Mouse (Mus musculus): ENCODE measurements around the gene Bbs10. TPM values are rescaled to one million over a fixed set of nuclear protein-coding genes. Genes with fewer than 3 reads are reported as not detected.

Gene Bbs10
- polyA plus RNA-seq, 1 experiment from 2014 or later, result 2.7 TPM

- ATAC-seq (no peak), DNase-seq (ENCODE audit: low read depth, low spot score) (no peak)
- in situ Hi-C loops (cut with MboI; ENCODE audit: low pct_unique_long_range_greater_than_20kb), result no loop called here
- no peaks in the 10 kb centered on the region for H3K27me3 ChIP-seq
- ChIA-PET CTCF (no interaction called here), POLR2A (no interaction called here)
- TF ChIP-seq CTCF (IDR thresholded peaks at IDR 0.05), result no peak
Observed at GRCm38 (mm10) chr10:111318805-111319500, 20.5 kb downstream of the Bbs10 start.

DNA sequence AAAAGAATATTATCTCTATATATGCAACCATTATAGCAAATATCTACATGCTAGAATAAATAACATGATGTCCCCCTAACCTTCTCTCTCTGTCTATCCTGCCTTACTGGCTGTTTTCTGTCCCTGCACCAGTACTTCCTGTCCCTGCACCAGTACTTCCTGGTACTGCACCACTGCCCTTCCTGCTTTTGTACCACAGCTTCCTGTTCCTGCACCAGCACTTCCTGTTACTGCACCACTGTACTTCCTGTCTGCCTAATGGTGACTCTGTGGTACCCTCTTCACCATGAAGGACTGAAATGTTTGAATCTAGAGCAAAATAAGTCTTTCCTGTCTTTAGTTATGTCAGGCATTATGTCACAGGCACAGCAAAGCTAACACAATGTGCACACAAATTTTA, 22.1 kb downstream of the Bbs10 start:
- CTCF ChIA-PET, result no interaction called here
- ATAC-seq (no peak), DNase-seq (ENCODE audit: low read depth, low spot score) (no peak)
- in situ Hi-C loops (cut with MboI; ENCODE audit: low pct_unique_long_range_greater_than_20kb), result no loop called here
- POLR2A ChIA-PET, result no interaction called here
- TF ChIP-seq CTCF (IDR thresholded peaks at IDR 0.05), result no peak
- H3K27me3 ChIP-seq, result no peaks in the 10 kb centered on the region

- in situ Hi-C loops (cut with MboI; ENCODE audit: low pct_unique_long_range_greater_than_20kb), result no loop called here
- no peak for TF ChIP-seq CTCF (IDR thresholded peaks at IDR 0.05)
- ATAC-seq, result no peak
- H3K27me3 ChIP-seq, result no peaks in the 10 kb centered on the region
- no peak for DNase-seq (ENCODE audit: low read depth, low spot score)
- CTCF ChIA-PET, result no interaction called here
- POLR2A ChIA-PET, result no interaction called here
Observed at GRCm38 (mm10) chr10:111327957-111328356, 29.5 kb downstream of the Bbs10 start.

- DNase-seq (ENCODE audit: low read depth, low spot score), result no peak
- H3K27me3 ChIP-seq, result no peaks in the 10 kb centered on the region
- no peak for ATAC-seq
- ChIA-PET POLR2A (no interaction called here), CTCF (interaction anchor here (1.2 kb wide), 1 partner anchor 12 kb away, joined by 3 read pairs; no protein-coding TSS in a partner anchor)
- in situ Hi-C loops (cut with MboI; ENCODE audit: low pct_unique_long_range_greater_than_20kb), result no loop called here
- TF ChIP-seq CTCF (IDR thresholded peaks at IDR 0.05), result no peak
Observed at GRCm38 (mm10) chr10:111329326-111329725, 30.8 kb downstream of the Bbs10 start.

- ATAC-seq (no peak), DNase-seq (ENCODE audit: low read depth, low spot score) (no peak)
- no peak for TF ChIP-seq CTCF (IDR thresholded peaks at IDR 0.05)
- in situ Hi-C loops (cut with MboI; ENCODE audit: low pct_unique_long_range_greater_than_20kb), result no loop called here
- CTCF ChIA-PET, result no interaction called here
- POLR2A ChIA-PET, result no interaction called here
- H3K27me3 ChIP-seq, result no peaks in the 10 kb centered on the region
Observed at GRCm38 (mm10) chr10:111334902-111335301, 36.4 kb downstream of the Bbs10 start.

- ATAC-seq, result no peak
- in situ Hi-C loops (cut with MboI; ENCODE audit: low pct_unique_long_range_greater_than_20kb), result no loop called here
- CTCF ChIA-PET, result no interaction called here
Observed at GRCm38 (mm10) chr10:111335517-111336352, 37.3 kb downstream of the Bbs10 start.

DNA sequence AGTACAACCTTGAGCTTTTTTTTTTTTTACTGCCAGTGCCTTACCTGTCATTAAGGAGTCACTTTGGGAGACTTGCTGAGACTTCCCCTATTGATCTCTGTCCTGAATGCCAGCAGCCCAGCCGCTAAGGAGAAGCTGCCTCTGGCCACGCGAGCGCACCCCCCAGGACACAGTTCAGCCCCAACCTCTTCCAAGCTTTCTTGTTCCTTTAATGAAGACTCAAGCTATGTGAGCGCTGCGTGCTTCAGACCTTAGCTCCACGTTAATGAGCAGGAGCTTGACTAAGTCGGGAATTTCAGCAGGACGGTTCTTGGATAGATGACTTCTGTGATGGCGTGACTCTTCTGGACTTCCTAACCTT, 37.9 kb downstream of the Bbs10 start:
- ChIA-PET POLR2A (interaction anchor here (0.6 kb wide), 1 partner anchor 40 kb away, joined by 4 read pairs; no protein-coding TSS in a partner anchor), CTCF (no interaction called here)
- ATAC-seq (no peak), DNase-seq (ENCODE audit: low read depth, low spot score) (no peak)
- no peak for TF ChIP-seq CTCF (IDR thresholded peaks at IDR 0.05)
- in situ Hi-C loops (cut with MboI; ENCODE audit: low pct_unique_long_range_greater_than_20kb), result no loop called here
- no peaks in the 10 kb centered on the region for H3K27me3 ChIP-seq

More at GRCm38 (mm10) chr10:111335517-111336352, 37.3 kb downstream of the Bbs10 start:
- H3K27me3 ChIP-seq, result no peaks in the 10 kb centered on the region
- TF ChIP-seq CTCF (IDR thresholded peaks at IDR 0.05), result no peak
- DNase-seq (ENCODE audit: low read depth, low spot score), result no peak
- POLR2A ChIA-PET, result interaction anchor here (0.6 kb wide), 1 partner anchor 41 kb away, joined by 4 read pairs; no protein-coding TSS in a partner anchor

DNA sequence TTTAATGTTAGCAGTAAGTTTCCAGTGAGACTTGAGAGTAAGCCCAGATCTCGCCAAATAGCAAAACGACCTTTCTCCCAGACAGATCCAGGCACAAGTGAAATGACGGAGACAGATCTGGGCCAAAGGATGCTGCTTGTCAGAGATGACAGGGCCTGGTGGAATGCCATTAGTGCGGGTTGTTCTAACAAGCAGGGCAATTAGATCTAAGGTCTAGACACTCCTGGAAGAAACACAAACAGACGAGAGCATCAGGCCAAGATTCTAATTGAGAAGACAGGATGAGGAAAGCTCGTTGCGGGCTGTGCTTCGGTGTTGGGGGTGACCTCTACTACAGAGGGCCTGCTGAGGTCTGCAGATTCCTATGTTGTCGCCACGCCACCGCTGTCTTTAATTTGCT, 40.8 kb downstream of the Bbs10 start:
- H3K27me3 ChIP-seq, result no peaks in the 10 kb centered on the region
- ATAC-seq (no peak), DNase-seq (ENCODE audit: low read depth, low spot score) (no peak)
- ChIA-PET POLR2A (no interaction called here), CTCF (interaction anchor here (1.2 kb wide), 1 partner anchor 39 kb away, joined by 3 read pairs; no protein-coding TSS in a partner anchor)
- in situ Hi-C loops (cut with MboI; ENCODE audit: low pct_unique_long_range_greater_than_20kb), result no loop called here
- no peak for TF ChIP-seq CTCF (IDR thresholded peaks at IDR 0.05)

GRCm38 (mm10) chr10:111341761-111342160, 43.3 kb downstream of the Bbs10 start:
- TF ChIP-seq CTCF (IDR thresholded peaks at IDR 0.05), result no peak
- DNase-seq (ENCODE audit: low read depth, low spot score) (no peak), ATAC-seq (no peak)
- no peaks in the 10 kb centered on the region for H3K27me3 ChIP-seq
- in situ Hi-C loops (cut with MboI; ENCODE audit: low pct_unique_long_range_greater_than_20kb), result no loop called here
- CTCF ChIA-PET, result interaction anchor here (0.9 kb wide), 1 partner anchor 49 kb away, joined by 3 read pairs; no protein-coding TSS in a partner anchor
- POLR2A ChIA-PET, result no interaction called here

- no peak for TF ChIP-seq CTCF (IDR thresholded peaks at IDR 0.05)
- in situ Hi-C loops (cut with MboI; ENCODE audit: low pct_unique_long_range_greater_than_20kb), result no loop called here
- DNase-seq (ENCODE audit: low read depth, low spot score) (no peak), ATAC-seq (no peak)
- CTCF ChIA-PET, result no interaction called here
- H3K27me3 ChIP-seq, result no peaks in the 10 kb centered on the region
- POLR2A ChIA-PET, result no interaction called here
Observed at GRCm38 (mm10) chr10:111343555-111343954, 45.1 kb downstream of the Bbs10 start.

DNA sequence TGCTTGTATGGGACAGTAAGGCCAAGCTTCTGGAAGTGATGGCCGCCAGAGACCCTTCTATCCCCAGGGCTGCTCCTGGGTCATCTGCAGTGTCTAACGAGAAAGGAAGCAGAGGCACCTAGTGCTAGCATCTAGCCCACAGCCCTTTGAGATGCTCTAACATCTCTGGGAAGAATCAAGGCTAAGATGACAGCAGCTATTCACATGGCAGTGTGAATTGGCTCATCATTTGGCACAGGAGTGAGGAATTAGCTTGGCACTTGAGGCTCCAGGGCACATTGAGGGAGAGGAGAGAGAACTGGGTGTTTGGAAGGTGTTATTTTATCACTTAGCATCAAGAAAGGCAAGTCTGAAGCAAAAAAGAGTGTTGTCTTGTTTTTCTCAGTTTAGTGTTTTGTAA, 49.8 kb downstream of the Bbs10 start:
- no peaks in the 10 kb centered on the region for H3K27me3 ChIP-seq
- POLR2A ChIA-PET, result no interaction called here
- DNase-seq (ENCODE audit: low read depth, low spot score), result no peak
- ATAC-seq, result no peak
- in situ Hi-C loops (cut with MboI; ENCODE audit: low pct_unique_long_range_greater_than_20kb), result no loop called here
- no peak for TF ChIP-seq CTCF (IDR thresholded peaks at IDR 0.05)
- CTCF ChIA-PET, result interaction anchor here (1.6 kb wide), 1 partner anchor 24 kb away, joined by 3 read pairs; no protein-coding TSS in a partner anchor

Other genes starting within 250 kb of the Bbs10 start
- gene Osbpl8, start 133.9 kb upstream of the Bbs10 start, polyA plus RNA-seq (2021), result 13.1 TPM
- 252 TPM for gene Nap1l1, start 174.5 kb downstream of the Bbs10 start, polyA plus RNA-seq (2021)
- gene Phlda1, start 207.6 kb downstream of the Bbs10 start, polyA plus RNA-seq (2021), result 18.4 TPM